Mouse (Mus musculus): ENCODE data around the gene Fam214a. TPM values are rescaled to one million over a fixed set of nuclear protein-coding genes. Genes with fewer than 3 reads are reported as not detected.

The Fam214a gene
- total RNA-seq, 2 experiments from 2014 or later: 35.3 to 37.5 TPM

- no peak for DNase-seq (ENCODE audit: extremely low spot score in 1 of 2, low spot score in 2 of 2)
- TF ChIP-seq CTCF (IDR thresholded peaks at IDR 0.05): no peak
- intact Hi-C loops (cut with DNase I): no loop called here
- H3K27ac ChIP-seq: no peak overlapping the region
- H3K4me3 ChIP-seq: no peak overlapping the region
These were observed 32.6 kb downstream of the Fam214a start for GRCm38 (mm10) chr9:74985173-74985715.

GRCm38 (mm10) chr9:74985770-74986169 is 33.1 kb downstream of the Fam214a start:
- no peak for DNase-seq (ENCODE audit: extremely low spot score in 1 of 2, low spot score in 2 of 2)
- TF ChIP-seq CTCF (IDR thresholded peaks at IDR 0.05): no peak
- intact Hi-C loops (cut with DNase I): no loop called here
- Histone ChIP-seq H3K4me3 (no peak overlapping the region), H3K27ac (no peak overlapping the region)

GRCm38 (mm10) chr9:74988893-74989460 is 36.3 kb downstream of the Fam214a start:
- TF ChIP-seq CTCF (IDR thresholded peaks at IDR 0.05): no peak
- Histone ChIP-seq H3K27ac (no peak overlapping the region), H3K4me3 (no peak overlapping the region)
- DNase-seq (ENCODE audit: extremely low spot score in 1 of 2, low spot score in 2 of 2): no peak
- intact Hi-C loops (cut with DNase I): no loop called here

- no peak for DNase-seq (ENCODE audit: extremely low spot score in 1 of 2, low spot score in 2 of 2)
- Histone ChIP-seq H3K4me3 (no peak overlapping the region), H3K27ac (peak overlapping the region; percentile 28; the same call in 1 of the 2 replicates)
- intact Hi-C loops (cut with DNase I): no loop called here
- no peak for TF ChIP-seq CTCF (IDR thresholded peaks at IDR 0.05)
These were observed 37.3 kb downstream of the Fam214a start for GRCm38 (mm10) chr9:74989990-74990389.

GRCm38 (mm10) chr9:74994611-74995257 is 42.0 kb downstream of the Fam214a start:
- Histone ChIP-seq H3K27ac (no peak overlapping the region), H3K4me3 (no peak overlapping the region)
- no peak for TF ChIP-seq CTCF (IDR thresholded peaks at IDR 0.05)
- no peak for DNase-seq (ENCODE audit: extremely low spot score in 1 of 2, low spot score in 2 of 2)
- intact Hi-C loops (cut with DNase I): loop anchor here (2.0 kb wide), 1 partner anchor 16 kb away; no protein-coding TSS in a partner anchor

GRCm38 (mm10) chr9:74996349-74996748 is 43.7 kb downstream of the Fam214a start:
- Histone ChIP-seq H3K4me3 (no peak overlapping the region), H3K27ac (no peak overlapping the region)
- TF ChIP-seq CTCF (IDR thresholded peaks at IDR 0.05): no peak
- no peak for DNase-seq (ENCODE audit: extremely low spot score in 1 of 2, low spot score in 2 of 2)
- intact Hi-C loops (cut with DNase I): no loop called here

- intact Hi-C loops (cut with DNase I): no loop called here
- no peak for DNase-seq (ENCODE audit: extremely low spot score in 1 of 2, low spot score in 2 of 2)
- Histone ChIP-seq H3K4me3 (no peak overlapping the region), H3K27ac (no peak overlapping the region)
- TF ChIP-seq CTCF (IDR thresholded peaks at IDR 0.05): no peak
These were observed 45.3 kb downstream of the Fam214a start for GRCm38 (mm10) chr9:74997976-74998375.

- TF ChIP-seq CTCF (IDR thresholded peaks at IDR 0.05): no peak
- intact Hi-C loops (cut with DNase I): loop anchor here (5.0 kb wide), 1 partner anchor 94 kb away; no protein-coding TSS in a partner anchor
- Histone ChIP-seq H3K4me3 (no peak overlapping the region), H3K27ac (no peak overlapping the region)
- no peak for DNase-seq (ENCODE audit: extremely low spot score in 1 of 2, low spot score in 2 of 2)
These were observed 48.3 kb downstream of the Fam214a start for GRCm38 (mm10) chr9:75001006-75001405.

- TF ChIP-seq CTCF (IDR thresholded peaks at IDR 0.05): no peak
- Histone ChIP-seq H3K4me3 (no peak overlapping the region), H3K27ac (no peak overlapping the region)
- DNase-seq (ENCODE audit: extremely low spot score in 1 of 2, low spot score in 2 of 2): no peak
- intact Hi-C loops (cut with DNase I): loop anchor here (5.0 kb wide), 1 partner anchor 94 kb away; no protein-coding TSS in a partner anchor
These were observed 49.0 kb downstream of the Fam214a start for GRCm38 (mm10) chr9:75001611-75002204.

GRCm38 (mm10) chr9:75002262-75002661 is 49.6 kb downstream of the Fam214a start:
- TF ChIP-seq CTCF (IDR thresholded peaks at IDR 0.05): no peak
- no peak overlapping the region for H3K27ac ChIP-seq
- no peak for DNase-seq (ENCODE audit: extremely low spot score in 1 of 2, low spot score in 2 of 2)
- intact Hi-C loops (cut with DNase I): loop anchor here (5.0 kb wide), 1 partner anchor 95 kb away; no protein-coding TSS in a partner anchor
- no peak overlapping the region for H3K4me3 ChIP-seq

GRCm38 (mm10) chr9:75004203-75004602 is 51.5 kb downstream of the Fam214a start:
- no peak for DNase-seq (ENCODE audit: extremely low spot score in 1 of 2, low spot score in 2 of 2)
- Histone ChIP-seq H3K4me3 (no peak overlapping the region), H3K27ac (no peak overlapping the region)
- intact Hi-C loops (cut with DNase I): loop anchor here (5.0 kb wide), 1 partner anchor 97 kb away; no protein-coding TSS in a partner anchor
- TF ChIP-seq CTCF (IDR thresholded peaks at IDR 0.05): no peak

GRCm38 (mm10) chr9:75016591-75016990 is 63.9 kb downstream of the Fam214a start:
- no peak overlapping the region for H3K27ac ChIP-seq
- intact Hi-C loops (cut with DNase I): loop anchor here (5.0 kb wide), 1 partner anchor 109 kb away; no protein-coding TSS in a partner anchor
- no peak for TF ChIP-seq CTCF (IDR thresholded peaks at IDR 0.05)
- no peak overlapping the region for H3K4me3 ChIP-seq
- no peak for DNase-seq (ENCODE audit: extremely low spot score in 1 of 2, low spot score in 2 of 2)

Measured in left cerebral cortex, adult 2 months (tissue).